Mouse (Mus musculus): ENCODE data around the gene Fstl5. TPM values are rescaled to one million over a fixed set of nuclear protein-coding genes. Genes with fewer than 3 reads are reported as not detected.

Gene Fstl5
- polyA plus RNA-seq, 1 experiment from 2014 or later, result 17.1 TPM

GRCm38 (mm10) chr3:76593148-76593547 lies 519.1 kb downstream of the Fstl5 start:
- Histone ChIP-seq H3K27ac (replicated peaks; ENCODE audit: low read depth, low read length) (no peak overlapping the region), H3K9ac (ENCODE audit: low read depth, low read length) (no peak overlapping the region), H3K4me2 (ENCODE audit: low read depth, low read length) (no peak overlapping the region), H3K36me3 (ENCODE audit: control insufficient read depth, insufficient read depth, low read length) (no peaks in the 10 kb centered on the region), H3K4me1 (ENCODE audit: control insufficient read depth, insufficient read depth, low read length) (no peaks in the 10 kb centered on the region), H3K27me3 (replicated peaks; ENCODE audit: control insufficient read depth, insufficient read depth, low read length) (no peaks in the 10 kb centered on the region), H3K4me3 (ENCODE audit: low read depth, low read length) (no peak overlapping the region), H3K9me3 (ENCODE audit: control insufficient read depth, low read length) (no peaks in the 10 kb centered on the region)
- ATAC-seq (ENCODE audit: low read depth) (no peak), DNase-seq (ENCODE audit: low spot score) (peak; percentile 3)
- 69% methylated on average over 4 of the region's 4 CpGs for WGBS

GRCm38 (mm10) chr3:76620044-76620443 lies 546.0 kb downstream of the Fstl5 start:
- Histone ChIP-seq H3K4me3 (ENCODE audit: low read depth, low read length) (no peak overlapping the region), H3K36me3 (ENCODE audit: control insufficient read depth, insufficient read depth, low read length) (no peaks in the 10 kb centered on the region), H3K4me1 (ENCODE audit: control insufficient read depth, insufficient read depth, low read length) (no peaks in the 10 kb centered on the region), H3K9me3 (ENCODE audit: control insufficient read depth, low read length) (no peaks in the 10 kb centered on the region), H3K27ac (replicated peaks; ENCODE audit: low read depth, low read length) (no peak overlapping the region), H3K27me3 (replicated peaks; ENCODE audit: control insufficient read depth, insufficient read depth, low read length) (no peaks in the 10 kb centered on the region), H3K4me2 (ENCODE audit: low read depth, low read length) (no peak overlapping the region), H3K9ac (ENCODE audit: low read depth, low read length) (no peak overlapping the region)
- WGBS, result 90% methylated on average over 1 of the region's 1 CpGs
- DNase-seq (ENCODE audit: low spot score), result no peak
- ATAC-seq (ENCODE audit: low read depth), result no peak

- ATAC-seq (ENCODE audit: low read depth), result peak; percentile 94
- DNase-seq (ENCODE audit: low spot score), result peak; percentile 29
- WGBS, result 77% methylated on average over 1 of the region's 1 CpGs
- Histone ChIP-seq H3K27me3 (replicated peaks; ENCODE audit: control insufficient read depth, insufficient read depth, low read length) (no peaks in the 10 kb centered on the region), H3K4me2 (ENCODE audit: low read depth, low read length) (no peak overlapping the region), H3K9me3 (ENCODE audit: control insufficient read depth, low read length) (no peaks in the 10 kb centered on the region), H3K36me3 (ENCODE audit: control insufficient read depth, insufficient read depth, low read length) (no peaks in the 10 kb centered on the region), H3K27ac (replicated peaks; ENCODE audit: low read depth, low read length) (no peak overlapping the region), H3K4me1 (ENCODE audit: control insufficient read depth, insufficient read depth, low read length) (no peaks in the 10 kb centered on the region), H3K4me3 (ENCODE audit: low read depth, low read length) (no peak overlapping the region), H3K9ac (ENCODE audit: low read depth, low read length) (no peak overlapping the region)
Observed at GRCm38 (mm10) chr3:76654243-76654642, 580.2 kb downstream of the Fstl5 start.

GRCm38 (mm10) chr3:76670859-76671258 lies 596.8 kb downstream of the Fstl5 start:
- no peaks in the 10 kb centered on the region for H3K9me3 ChIP-seq (ENCODE audit: control insufficient read depth, low read length)
- H3K4me2 ChIP-seq (ENCODE audit: low read depth, low read length), result no peak overlapping the region
- no peaks in the 10 kb centered on the region for H3K4me1 ChIP-seq (ENCODE audit: control insufficient read depth, insufficient read depth, low read length)
- ATAC-seq (ENCODE audit: low read depth) (no peak), DNase-seq (ENCODE audit: low spot score) (no peak)
- H3K36me3 ChIP-seq (ENCODE audit: control insufficient read depth, insufficient read depth, low read length), result no peaks in the 10 kb centered on the region
- no peaks in the 10 kb centered on the region for H3K27me3 ChIP-seq (replicated peaks; ENCODE audit: control insufficient read depth, insufficient read depth, low read length)
- WGBS, result 38% methylated on average over 5 of the region's 5 CpGs
- H3K4me3 ChIP-seq (ENCODE audit: low read depth, low read length), result no peak overlapping the region
- H3K9ac ChIP-seq (ENCODE audit: low read depth, low read length), result no peak overlapping the region
- H3K27ac ChIP-seq (replicated peaks; ENCODE audit: low read depth, low read length), result no peak overlapping the region

- no peaks in the 10 kb centered on the region for H3K9me3 ChIP-seq (ENCODE audit: control insufficient read depth, low read length)
- no peak overlapping the region for H3K9ac ChIP-seq (ENCODE audit: low read depth, low read length)
- no peaks in the 10 kb centered on the region for H3K4me1 ChIP-seq (ENCODE audit: control insufficient read depth, insufficient read depth, low read length)
- no peaks in the 10 kb centered on the region for H3K36me3 ChIP-seq (ENCODE audit: control insufficient read depth, insufficient read depth, low read length)
- WGBS, result 83% methylated on average over 3 of the region's 3 CpGs
- H3K27ac ChIP-seq (replicated peaks; ENCODE audit: low read depth, low read length), result no peak overlapping the region
- no peak overlapping the region for H3K4me2 ChIP-seq (ENCODE audit: low read depth, low read length)
- H3K27me3 ChIP-seq (replicated peaks; ENCODE audit: control insufficient read depth, insufficient read depth, low read length), result no peaks in the 10 kb centered on the region
- no peak for DNase-seq (ENCODE audit: low spot score)
- no peak overlapping the region for H3K4me3 ChIP-seq (ENCODE audit: low read depth, low read length)
- ATAC-seq (ENCODE audit: low read depth), result no peak
Observed at GRCm38 (mm10) chr3:76676006-76676405, 601.9 kb downstream of the Fstl5 start.

- H3K9ac ChIP-seq (ENCODE audit: low read depth, low read length), result no peak overlapping the region
- 65% methylated on average over 5 of the region's 5 CpGs for WGBS
- no peak overlapping the region for H3K27ac ChIP-seq (replicated peaks; ENCODE audit: low read depth, low read length)
Observed at GRCm38 (mm10) chr3:76679853-76680545, 605.9 kb downstream of the Fstl5 start.

GRCm38 (mm10) chr3:76680546-76680883 lies 606.4 kb downstream of the Fstl5 start:
- no peaks in the 10 kb centered on the region for H3K36me3 ChIP-seq (ENCODE audit: control insufficient read depth, insufficient read depth, low read length)
- no peaks in the 10 kb centered on the region for H3K27me3 ChIP-seq (replicated peaks; ENCODE audit: control insufficient read depth, insufficient read depth, low read length)
- no peak overlapping the region for H3K9ac ChIP-seq (ENCODE audit: low read depth, low read length)
- H3K4me3 ChIP-seq (ENCODE audit: low read depth, low read length), result no peak overlapping the region
- H3K4me1 ChIP-seq (ENCODE audit: control insufficient read depth, insufficient read depth, low read length), result no peaks in the 10 kb centered on the region
- H3K4me2 ChIP-seq (ENCODE audit: low read depth, low read length), result no peak overlapping the region
- DNase-seq (ENCODE audit: low spot score) (no peak), ATAC-seq (ENCODE audit: low read depth) (no peak)
- H3K9me3 ChIP-seq (ENCODE audit: control insufficient read depth, low read length), result no peaks in the 10 kb centered on the region
- H3K27ac ChIP-seq (replicated peaks; ENCODE audit: low read depth, low read length), result no peak overlapping the region
- WGBS, result 72% methylated on average over 2 of the region's 2 CpGs

More at GRCm38 (mm10) chr3:76679853-76680545, 605.9 kb downstream of the Fstl5 start:
- Histone ChIP-seq H3K4me2 (ENCODE audit: low read depth, low read length) (no peak overlapping the region), H3K4me3 (ENCODE audit: low read depth, low read length) (no peak overlapping the region), H3K36me3 (ENCODE audit: control insufficient read depth, insufficient read depth, low read length) (no peaks in the 10 kb centered on the region), H3K4me1 (ENCODE audit: control insufficient read depth, insufficient read depth, low read length) (no peaks in the 10 kb centered on the region), H3K27me3 (replicated peaks; ENCODE audit: control insufficient read depth, insufficient read depth, low read length) (no peaks in the 10 kb centered on the region), H3K9me3 (ENCODE audit: control insufficient read depth, low read length) (no peaks in the 10 kb centered on the region)
- DNase-seq (ENCODE audit: low spot score) (no peak), ATAC-seq (ENCODE audit: low read depth) (no peak)

- no peaks in the 10 kb centered on the region for H3K27me3 ChIP-seq (replicated peaks; ENCODE audit: control insufficient read depth, insufficient read depth, low read length)
- no peaks in the 10 kb centered on the region for H3K36me3 ChIP-seq (ENCODE audit: control insufficient read depth, insufficient read depth, low read length)
- H3K4me3 ChIP-seq (ENCODE audit: low read depth, low read length), result no peak overlapping the region
- no peak for ATAC-seq (ENCODE audit: low read depth)
- H3K9me3 ChIP-seq (ENCODE audit: control insufficient read depth, low read length), result no peaks in the 10 kb centered on the region
- H3K9ac ChIP-seq (ENCODE audit: low read depth, low read length), result no peak overlapping the region
- no peak overlapping the region for H3K27ac ChIP-seq (replicated peaks; ENCODE audit: low read depth, low read length)
- no peaks in the 10 kb centered on the region for H3K4me1 ChIP-seq (ENCODE audit: control insufficient read depth, insufficient read depth, low read length)
- WGBS, result 58% methylated on average over 1 of the region's 1 CpGs
- no peak for DNase-seq (ENCODE audit: low spot score)
- H3K4me2 ChIP-seq (ENCODE audit: low read depth, low read length), result no peak overlapping the region
Observed at GRCm38 (mm10) chr3:76697134-76697629, 623.1 kb downstream of the Fstl5 start.

GRCm38 (mm10) chr3:76739221-76739620 lies 665.2 kb downstream of the Fstl5 start:
- no peaks in the 10 kb centered on the region for H3K27me3 ChIP-seq (replicated peaks; ENCODE audit: control insufficient read depth, insufficient read depth, low read length)
- no peaks in the 10 kb centered on the region for H3K9me3 ChIP-seq (ENCODE audit: control insufficient read depth, low read length)
- no peaks in the 10 kb centered on the region for H3K4me1 ChIP-seq (ENCODE audit: control insufficient read depth, insufficient read depth, low read length)
- no peak overlapping the region for H3K27ac ChIP-seq (replicated peaks; ENCODE audit: low read depth, low read length)
- WGBS, result 86% methylated on average over 2 of the region's 2 CpGs
- ATAC-seq (ENCODE audit: low read depth), result no peak
- H3K9ac ChIP-seq (ENCODE audit: low read depth, low read length), result no peak overlapping the region
- no peak overlapping the region for H3K4me3 ChIP-seq (ENCODE audit: low read depth, low read length)
- no peak for DNase-seq (ENCODE audit: low spot score)
- H3K36me3 ChIP-seq (ENCODE audit: control insufficient read depth, insufficient read depth, low read length), result no peaks in the 10 kb centered on the region
- H3K4me2 ChIP-seq (ENCODE audit: low read depth, low read length), result no peak overlapping the region

All from embryonic facial prominence, embryonic 14.5 days (tissue).